Mouse (Mus musculus): ENCODE measurements around the gene Mapk6. TPM values are rescaled to one million over a fixed set of nuclear protein-coding genes. Genes with fewer than 3 reads are reported as not detected.

Gene Mapk6
- polyA plus RNA-seq, 2 experiments, result 37.5 to 57.0 TPM

GRCm38 (mm10) chr9:75395971-75396370 lies 13.8 kb downstream of the Mapk6 start:
- Histone ChIP-seq H3K36me3 (ENCODE audit: control insufficient read depth, insufficient read depth, low read length) (peaks cover 75% of the 10 kb centered on the region), H3K4me1 (ENCODE audit: control insufficient read depth, insufficient read depth, low read length) (no peaks in the 10 kb centered on the region), H3K9me3 (ENCODE audit: control insufficient read depth, low read length) (no peaks in the 10 kb centered on the region), H3K27me3 (ENCODE audit: control insufficient read depth, insufficient read depth, low read length) (no peaks in the 10 kb centered on the region), H3K9ac (ENCODE audit: low read depth, low read length, severe bottlenecking) (no peak overlapping the region), H3K27ac (replicated peaks; ENCODE audit: low read depth, low read length) (no peak overlapping the region), H3K4me2 (replicated peaks; ENCODE audit: low read depth, low read length, severe bottlenecking) (no peak overlapping the region), H3K4me3 (replicated peaks; ENCODE audit: low read length) (no peak overlapping the region)
- 93% methylated on average over 6 of the region's 6 CpGs for WGBS
- DNase-seq (ENCODE audit: low spot score), result no peak
- no peak for TF ChIP-seq POLR2A (IDR thresholded peaks at IDR 0.05; ENCODE audit: borderline replicate concordance, extremely low read depth, insufficient read depth, insufficient read length)
- no peak for ATAC-seq (ENCODE audit: low FRiP score, low read depth)

- Histone ChIP-seq H3K36me3 (ENCODE audit: control insufficient read depth, insufficient read depth, low read length) (peaks cover 97% of the 10 kb centered on the region), H3K27ac (replicated peaks; ENCODE audit: low read depth, low read length) (no peak overlapping the region), H3K4me2 (replicated peaks; ENCODE audit: low read depth, low read length, severe bottlenecking) (no peak overlapping the region), H3K4me3 (replicated peaks; ENCODE audit: low read length) (no peak overlapping the region), H3K9me3 (ENCODE audit: control insufficient read depth, low read length) (no peaks in the 10 kb centered on the region), H3K9ac (ENCODE audit: low read depth, low read length, severe bottlenecking) (no peak overlapping the region), H3K4me1 (ENCODE audit: control insufficient read depth, insufficient read depth, low read length) (no peaks in the 10 kb centered on the region), H3K27me3 (ENCODE audit: control insufficient read depth, insufficient read depth, low read length) (no peaks in the 10 kb centered on the region)
- DNase-seq (ENCODE audit: low spot score), result no peak
- 81% methylated on average over 12 of the region's 12 CpGs for WGBS
- no peak for ATAC-seq (ENCODE audit: low FRiP score, low read depth)
- no peak for TF ChIP-seq POLR2A (IDR thresholded peaks at IDR 0.05; ENCODE audit: borderline replicate concordance, extremely low read depth, insufficient read depth, insufficient read length)
Observed at GRCm38 (mm10) chr9:75393251-75393650, 16.6 kb downstream of the Mapk6 start.

- Histone ChIP-seq H3K9ac (ENCODE audit: low read depth, low read length, severe bottlenecking) (no peak overlapping the region), H3K4me1 (ENCODE audit: control insufficient read depth, insufficient read depth, low read length) (no peaks in the 10 kb centered on the region), H3K27me3 (ENCODE audit: control insufficient read depth, insufficient read depth, low read length) (no peaks in the 10 kb centered on the region), H3K36me3 (ENCODE audit: control insufficient read depth, insufficient read depth, low read length) (peaks cover 38% of the 10 kb centered on the region), H3K4me3 (replicated peaks; ENCODE audit: low read length) (no peak overlapping the region), H3K9me3 (ENCODE audit: control insufficient read depth, low read length) (no peaks in the 10 kb centered on the region), H3K4me2 (replicated peaks; ENCODE audit: low read depth, low read length, severe bottlenecking) (no peak overlapping the region), H3K27ac (replicated peaks; ENCODE audit: low read depth, low read length) (no peak overlapping the region)
- no peak for TF ChIP-seq POLR2A (IDR thresholded peaks at IDR 0.05; ENCODE audit: borderline replicate concordance, extremely low read depth, insufficient read depth, insufficient read length)
- 85% methylated on average over 9 of the region's 9 CpGs for WGBS
- DNase-seq (ENCODE audit: low spot score) (no peak), ATAC-seq (ENCODE audit: low FRiP score, low read depth) (no peak)
Observed at GRCm38 (mm10) chr9:75385218-75385974, 24.4 kb downstream of the Mapk6 start.

GRCm38 (mm10) chr9:75384337-75384962 lies 25.4 kb downstream of the Mapk6 start:
- Histone ChIP-seq H3K4me3 (replicated peaks; ENCODE audit: low read length) (no peak overlapping the region), H3K36me3 (ENCODE audit: control insufficient read depth, insufficient read depth, low read length) (peaks cover 29% of the 10 kb centered on the region), H3K9me3 (ENCODE audit: control insufficient read depth, low read length) (no peaks in the 10 kb centered on the region), H3K27me3 (ENCODE audit: control insufficient read depth, insufficient read depth, low read length) (no peaks in the 10 kb centered on the region), H3K4me1 (ENCODE audit: control insufficient read depth, insufficient read depth, low read length) (no peaks in the 10 kb centered on the region), H3K27ac (replicated peaks; ENCODE audit: low read depth, low read length) (no peak overlapping the region), H3K4me2 (replicated peaks; ENCODE audit: low read depth, low read length, severe bottlenecking) (no peak overlapping the region), H3K9ac (ENCODE audit: low read depth, low read length, severe bottlenecking) (no peak overlapping the region)
- DNase-seq (ENCODE audit: low spot score) (no peak), ATAC-seq (ENCODE audit: low FRiP score, low read depth) (no peak)
- WGBS, result 89% methylated on average over 3 of the region's 3 CpGs
- TF ChIP-seq POLR2A (IDR thresholded peaks at IDR 0.05; ENCODE audit: borderline replicate concordance, extremely low read depth, insufficient read depth, insufficient read length), result no peak

GRCm38 (mm10) chr9:75383785-75384184 lies 26.0 kb downstream of the Mapk6 start:
- H3K36me3 ChIP-seq (ENCODE audit: control insufficient read depth, insufficient read depth, low read length), result peaks cover 22% of the 10 kb centered on the region
- H3K4me2 ChIP-seq (replicated peaks; ENCODE audit: low read depth, low read length, severe bottlenecking), result no peak overlapping the region
- 87% methylated on average over 9 of the region's 9 CpGs for WGBS
- no peaks in the 10 kb centered on the region for H3K27me3 ChIP-seq (ENCODE audit: control insufficient read depth, insufficient read depth, low read length)
- no peak overlapping the region for H3K27ac ChIP-seq (replicated peaks; ENCODE audit: low read depth, low read length)
- ATAC-seq (ENCODE audit: low FRiP score, low read depth), result no peak
- H3K4me1 ChIP-seq (ENCODE audit: control insufficient read depth, insufficient read depth, low read length), result no peaks in the 10 kb centered on the region
- no peak overlapping the region for H3K4me3 ChIP-seq (replicated peaks; ENCODE audit: low read length)
- DNase-seq (ENCODE audit: low spot score), result no peak
- no peak for TF ChIP-seq POLR2A (IDR thresholded peaks at IDR 0.05; ENCODE audit: borderline replicate concordance, extremely low read depth, insufficient read depth, insufficient read length)
- no peaks in the 10 kb centered on the region for H3K9me3 ChIP-seq (ENCODE audit: control insufficient read depth, low read length)
- no peak overlapping the region for H3K9ac ChIP-seq (ENCODE audit: low read depth, low read length, severe bottlenecking)
